Mouse (Mus musculus) lung, adult 2 months (tissue): ENCODE results near the gene Mecom.

ENCODE experiments used
- CTCF ChIP-seq: fragments of 200-500 bp; IDR thresholded peaks from 2 replicates; pipeline ENCODE4 v1.5.1; 2011; ENCODE audit warnings: mild to moderate bottlenecking, low read length, control low read depth; ENCODE audit not compliant: insufficient read depth
- POLR2A ChIP-seq: fragments of 200-500 bp; IDR thresholded peaks from 2 replicates; pipeline ENCODE4 v1.6.1; 2011; ENCODE audit warnings: low read depth, mild to moderate bottlenecking, control low read depth, low read length, borderline replicate concordance; ENCODE audit errors: extremely low read depth

DNA sequence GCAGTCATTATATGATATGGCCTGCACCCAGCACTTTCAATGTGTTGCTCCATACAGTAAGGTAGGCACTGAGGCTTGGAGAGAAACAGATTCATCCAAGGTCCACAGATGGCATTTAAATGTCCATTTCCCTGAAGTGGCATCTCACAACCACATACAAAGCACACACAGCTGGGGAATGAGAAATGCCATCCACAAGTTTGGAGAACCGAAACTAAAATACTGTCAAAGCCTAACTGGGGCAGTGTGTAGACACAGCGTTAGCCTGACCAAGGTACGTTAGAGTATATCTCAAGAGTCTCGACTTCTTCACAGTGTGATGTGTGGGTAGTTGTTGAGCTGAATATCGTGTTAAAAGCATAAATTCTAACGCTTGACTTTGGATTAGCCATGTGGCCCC, 133.6 kb downstream of the Mecom start:
- no peak for TF ChIP-seq POLR2A
- TF ChIP-seq CTCF = no peak
